Mouse (Mus musculus) thymus, adult 2 months (tissue): ENCODE data around the gene P3h4. TPM values are rescaled to one million over a fixed set of nuclear protein-coding genes. Genes with fewer than 3 reads are reported as not detected.

Experiments
- DNase-seq: peaks from one replicate; pipeline ENCODE4 v3.0.0; 2021
- H3K27ac ChIP-seq: fragments of 200-500 bp; 2 replicates; pipeline ENCODE4 v1.5.1; 2012; ENCODE audit warnings: low read length, control low read depth; ENCODE audit not compliant: control insufficient read depth, insufficient read depth
- H3K27me3 ChIP-seq: fragments of 200-500 bp; 2 replicates; pipeline ENCODE4 v1.6.1; 2012; ENCODE audit warnings: mild to moderate bottlenecking, low read length, moderate library complexity, mixed read lengths; ENCODE audit not compliant: control insufficient read depth, insufficient read depth
- H3K36me3 ChIP-seq: fragments of 200-500 bp; 2 replicates; pipeline ENCODE4 v1.6.1; 2012; ENCODE audit warnings: mild to moderate bottlenecking, low read length, moderate library complexity; ENCODE audit not compliant: control insufficient read depth, insufficient read depth
- H3K4me1 ChIP-seq: fragments of 200-500 bp; replicated peaks from 2 replicates; pipeline ENCODE4 v1.6.1; 2012; ENCODE audit warnings: low read length; ENCODE audit not compliant: control insufficient read depth, insufficient read depth
- H3K4me3 ChIP-seq: fragments of 200-500 bp; 2 replicates; pipeline ENCODE4 v1.5.1; 2012; ENCODE audit warnings: mild to moderate bottlenecking, low read length, control low read depth, moderate library complexity; ENCODE audit not compliant: control insufficient read depth, insufficient read depth
- CTCF ChIP-seq: fragments of 200-500 bp; IDR thresholded peaks from 2 replicates; pipeline ENCODE4 v1.5.1; 2012; ENCODE audit warnings: mild to moderate bottlenecking, control low read depth, low read length, moderate library complexity, borderline replicate concordance; ENCODE audit not compliant: control insufficient read depth, poor library complexity, insufficient read depth; ENCODE audit errors: extremely low read depth
- POLR2A ChIP-seq: fragments of 200-500 bp; IDR thresholded peaks from 2 replicates; pipeline ENCODE4 v1.6.1; 2012; ENCODE audit warnings: mild to moderate bottlenecking, low read length, control low read depth, moderate library complexity; ENCODE audit not compliant: control insufficient read depth, poor library complexity, insufficient read depth; ENCODE audit errors: extremely low read depth
- WGBS: fragments of 180-500 bp; shearing (Covaris S2); methylation state at CpG from one replicate; pipeline ENCODE4 v1.1.7; 2018; 5-methylcytosine and 5-hydroxymethylcytosine counted together
- polyA plus RNA-seq: library from polyadenylated mRNA; depleted of rRNA; stranded (reverse); fragments of >200 nt; gene quantifications from 2 replicates; pipeline ENCODE4 v1.2.3, GENCODE M21; 2012

Gene P3h4
- polyA plus RNA-seq, 1 experiment = 22.3 TPM

DNA sequence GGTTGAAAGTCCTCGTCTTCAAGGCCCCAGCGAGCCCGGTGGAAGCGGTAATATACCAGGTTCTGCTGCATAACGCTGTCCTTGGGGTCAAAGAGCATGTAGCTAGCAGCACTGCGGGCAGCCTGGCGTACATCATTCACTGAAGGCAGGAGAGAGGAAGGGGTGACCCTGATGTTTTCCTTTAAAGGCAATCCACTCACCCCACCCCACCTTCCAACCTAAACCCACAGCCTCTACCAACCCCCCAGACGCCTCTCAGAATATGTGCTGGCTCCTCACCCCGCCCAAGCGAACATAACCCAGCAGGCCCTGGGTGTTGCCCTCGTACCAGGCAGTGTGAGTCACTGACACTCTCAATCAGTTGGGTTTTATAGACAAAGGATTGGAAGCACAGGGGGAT, 2.9 kb downstream of the P3h4 start:
- peak overlapping the region; percentile 17; the same call in 1 of the 2 replicates for H3K27ac ChIP-seq
- 24% methylated on average over 11 of the region's 11 CpGs for WGBS
- TF ChIP-seq POLR2A (no peak), CTCF (no peak)
- H3K4me1 ChIP-seq = peaks cover 80% of the 10 kb centered on the region
- H3K4me3 ChIP-seq = no peak overlapping the region
- H3K27me3 ChIP-seq = no peaks in the 10 kb centered on the region; the same call in 1 of the 2 replicates
- H3K36me3 ChIP-seq = no peaks in the 10 kb centered on the region
- DNase-seq = peak; percentile 33

DNA sequence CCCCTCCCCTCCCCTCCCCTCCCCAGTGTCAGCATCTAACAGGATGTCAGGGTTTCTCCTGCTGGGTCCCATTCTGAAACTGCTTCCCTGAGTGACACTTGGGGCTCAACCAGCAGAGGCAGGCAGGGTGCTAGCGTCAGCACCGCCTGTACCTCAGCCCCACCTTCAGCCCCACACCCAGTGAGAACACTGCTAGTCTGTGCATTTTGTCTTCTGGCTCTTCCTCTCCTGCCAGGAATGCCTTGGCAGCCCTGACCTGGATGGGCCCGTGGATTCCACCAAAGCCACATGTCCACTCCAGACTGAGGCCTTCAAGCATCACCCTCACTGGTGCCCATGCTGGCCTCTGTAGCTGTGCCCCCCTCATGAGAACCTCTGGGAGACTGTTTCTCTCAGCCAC, 5.0 kb downstream of the P3h4 start:
- H3K4me3 ChIP-seq = no peak overlapping the region
- TF ChIP-seq POLR2A (no peak), CTCF (no peak)
- H3K4me1 ChIP-seq = peaks cover 77% of the 10 kb centered on the region
- no peaks in the 10 kb centered on the region for H3K36me3 ChIP-seq
- peak overlapping the region; percentile 96 for H3K27ac ChIP-seq
- WGBS = 60% methylated on average over 3 of the region's 3 CpGs
- H3K27me3 ChIP-seq = no peaks in the 10 kb centered on the region
- peak; percentile 47 for DNase-seq

DNA sequence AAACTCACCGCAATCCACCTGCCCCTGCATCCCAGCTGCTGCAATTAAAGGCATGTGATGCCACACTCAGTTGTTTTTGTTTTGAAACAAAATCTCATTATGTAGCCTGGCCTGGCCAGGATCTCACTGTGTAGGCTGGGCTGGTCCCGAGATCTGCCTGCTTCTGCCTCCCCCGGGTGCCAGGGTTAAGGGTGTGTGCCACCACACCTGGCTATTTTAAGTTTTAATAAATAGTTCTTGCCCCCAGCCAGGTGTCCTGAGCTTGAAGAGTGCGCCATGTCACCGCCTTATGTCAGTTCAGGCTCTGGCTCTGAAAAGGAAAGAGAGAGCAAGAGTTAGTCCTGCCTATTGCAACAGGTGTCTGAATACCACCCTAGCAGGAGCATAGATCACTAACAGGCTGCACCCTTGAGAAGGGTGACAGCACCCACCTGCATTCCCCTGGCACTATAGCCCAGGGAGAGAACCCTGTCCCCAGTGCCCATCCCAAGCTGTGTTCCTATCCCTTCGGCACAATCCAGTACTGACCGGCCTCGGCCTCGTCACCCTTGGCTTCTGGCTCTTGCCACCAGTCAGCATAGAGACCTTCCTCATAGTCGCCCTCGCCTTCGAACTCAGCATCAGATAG, 5.7 kb downstream of the P3h4 start:
- Histone ChIP-seq H3K27ac (peak overlapping the region; percentile 96), H3K4me3 (no peak overlapping the region), H3K36me3 (no peaks in the 10 kb centered on the region), H3K4me1 (peaks cover 74% of the 10 kb centered on the region), H3K27me3 (no peaks in the 10 kb centered on the region)
- TF ChIP-seq CTCF (no peak), POLR2A (no peak)
- DNase-seq = peak; percentile 40
- 77% methylated on average over 12 of the region's 12 CpGs for WGBS

DNA sequence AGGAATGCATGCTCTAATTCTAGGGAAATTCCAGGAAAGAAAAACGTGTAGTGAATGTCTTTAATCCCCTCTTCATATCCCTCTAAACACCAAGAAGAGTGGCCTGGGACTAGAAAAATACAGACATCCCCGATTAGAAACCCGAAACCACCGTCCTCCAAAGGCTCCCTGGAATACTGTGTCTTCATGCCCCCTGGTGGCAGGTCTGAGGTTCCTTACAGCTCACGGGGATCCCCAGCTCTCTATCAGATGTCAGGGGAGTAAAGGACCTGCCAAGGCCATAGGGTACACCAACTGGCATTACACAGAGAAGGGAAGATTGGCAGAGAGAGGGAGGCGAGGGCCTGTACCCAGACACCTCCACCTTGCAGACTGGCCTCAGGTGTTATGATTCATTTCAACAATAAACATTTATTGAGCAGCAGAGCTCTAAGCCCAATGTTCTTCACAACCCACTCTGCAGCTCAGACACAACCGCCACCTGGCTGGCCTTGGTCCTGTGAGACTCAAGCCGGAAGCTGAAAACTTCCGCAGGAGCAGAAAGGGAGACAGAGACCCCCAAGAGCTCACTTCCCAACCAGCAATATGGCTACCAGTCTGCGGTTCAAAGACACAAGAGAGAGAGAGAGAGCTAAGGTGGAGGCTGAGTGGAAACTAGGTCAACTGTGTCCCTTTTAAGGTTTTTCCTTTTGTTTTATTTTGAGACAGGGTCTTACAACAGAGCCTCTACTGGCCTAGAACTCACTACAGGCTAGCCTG, 6.4 kb downstream of the P3h4 start:
- H3K4me3 ChIP-seq = no peak overlapping the region
- no peaks in the 10 kb centered on the region for H3K27me3 ChIP-seq
- peak; percentile 78 for DNase-seq
- H3K27ac ChIP-seq = peak overlapping the region; percentile 96
- no peaks in the 10 kb centered on the region for H3K36me3 ChIP-seq
- peaks cover 67% of the 10 kb centered on the region for H3K4me1 ChIP-seq
- TF ChIP-seq CTCF = peak; percentile 63; the same call in 1 of the 2 replicates
- TF ChIP-seq POLR2A = peak; percentile 43; the same call in 1 of the 2 replicates
- WGBS = 34% methylated on average over 10 of the region's 10 CpGs

DNA sequence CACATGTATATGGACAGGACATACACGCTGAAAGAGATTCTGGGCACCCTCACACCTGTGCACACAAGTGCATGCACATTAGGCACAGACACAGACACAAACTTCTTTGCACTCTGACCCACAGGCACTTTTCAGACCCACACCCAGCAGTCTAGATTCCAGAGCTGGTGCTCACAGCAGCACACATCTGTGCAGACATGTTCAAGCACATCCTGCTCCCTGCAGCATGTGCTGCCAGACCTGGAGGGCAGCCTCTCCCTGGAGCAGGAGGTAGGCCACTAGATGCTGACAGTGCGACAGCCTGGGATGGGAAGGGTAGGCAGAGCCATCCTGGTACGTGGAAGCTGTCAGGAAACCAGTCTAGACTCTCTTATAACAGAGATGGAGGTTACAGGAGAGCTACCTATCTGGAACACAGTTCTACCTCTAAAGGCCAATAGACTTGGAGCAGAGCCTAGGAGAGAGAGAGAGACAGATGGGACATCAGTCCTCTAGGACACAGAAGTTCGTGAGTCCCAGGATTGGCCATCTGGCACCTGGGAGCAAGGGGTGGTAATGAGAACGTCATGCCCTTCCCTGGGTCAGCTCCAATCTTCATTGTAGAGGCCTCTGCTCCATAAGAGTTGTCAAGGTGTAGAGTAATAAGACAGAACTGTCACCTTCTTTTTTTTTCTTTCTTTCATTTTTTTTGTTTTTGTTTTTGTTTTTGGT, 7.5 kb downstream of the P3h4 start:
- TF ChIP-seq CTCF (no peak), POLR2A (no peak)

DNA sequence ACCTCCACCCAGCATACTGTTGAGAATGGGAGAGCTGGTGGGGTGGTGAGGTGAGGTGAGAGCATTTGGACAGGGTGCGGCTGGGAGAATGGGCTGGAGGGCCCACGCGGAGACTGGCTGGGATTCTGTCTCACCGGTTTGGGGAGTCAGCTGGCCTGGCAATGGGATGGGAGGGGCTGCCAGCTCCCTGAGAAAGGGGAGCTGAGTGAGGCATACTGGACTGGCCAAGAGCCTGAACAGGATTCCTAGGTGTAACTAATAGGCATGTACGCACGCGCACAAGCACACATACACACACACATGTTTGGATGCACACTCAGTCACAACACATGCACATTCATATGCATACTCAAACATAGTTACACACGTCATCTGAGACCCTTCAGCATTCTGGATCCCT, 8.4 kb downstream of the P3h4 start:
- Histone ChIP-seq H3K4me1 (peaks cover 62% of the 10 kb centered on the region), H3K27me3 (no peaks in the 10 kb centered on the region), H3K36me3 (no peaks in the 10 kb centered on the region), H3K4me3 (no peak overlapping the region), H3K27ac (no peak overlapping the region)
- TF ChIP-seq CTCF = no peak
- no peak for TF ChIP-seq POLR2A
- WGBS = 94% methylated on average over 8 of the region's 8 CpGs
- DNase-seq = no peak

More for the DNA sequence above, 7.5 kb downstream of the P3h4 start:
- H3K27ac ChIP-seq = peak overlapping the region; percentile 96
- H3K4me1 ChIP-seq = peaks cover 66% of the 10 kb centered on the region
- no peaks in the 10 kb centered on the region for H3K36me3 ChIP-seq
- H3K27me3 ChIP-seq = no peaks in the 10 kb centered on the region
- 91% methylated on average over 5 of the region's 5 CpGs for WGBS
- no peak overlapping the region for H3K4me3 ChIP-seq
- DNase-seq = no peak
